Mouse (Mus musculus): ENCODE measurements around the gene Tspo. TPM values are rescaled to one million over a fixed set of nuclear protein-coding genes. Genes with fewer than 3 reads are reported as not detected.

Gene Tspo
- total and polyA plus RNA-seq, 3 experiments: 20.8 to 70.3 (median 42.4) TPM

GRCm38 (mm10) chr15:83527092-83527437 lies 36.3 kb upstream of the Tspo start:
- Histone ChIP-seq H3K27me3 (replicated peaks) (peaks cover 77% of the 10 kb centered on the region), H3K9me3 (replicated peaks; ENCODE audit: low read length) (peaks cover 7% of the 10 kb centered on the region), H3K4me1 (ENCODE audit: control insufficient read depth in 1 of 2, insufficient read depth in 2 of 2) (0 out of 4 replicates have a peak, but pooled peaks cover 0 to 3% of the 10 kb centered on the region in 2 experiments), H3K36me3 (replicated peaks in 1 of 2; ENCODE audit: control insufficient read depth in 1 of 2, insufficient read depth in 1 of 2, low read length in 1 of 2) (no peaks in the 10 kb centered on the region), H3K4me2 (ENCODE audit: insufficient read depth, low read depth, poor library complexity, severe bottlenecking) (no peak overlapping the region), H3K4me3 (replicated peaks in 1 of 3; ENCODE audit: low read depth in 2 of 3, low read length in 2 of 3, poor library complexity in 1 of 3) (no peak overlapping the region), H3K27ac (ENCODE audit: insufficient read depth, low read depth) (no peak overlapping the region), H3K79me2 (replicated peaks; ENCODE audit: control insufficient read depth, extremely low read depth, insufficient read depth, poor library complexity, severe bottlenecking) (no peaks in the 10 kb centered on the region), H3K9ac (ENCODE audit: insufficient read depth, low read depth) (no peak overlapping the region)
- TF ChIP-seq PAX5 (IDR thresholded peaks at IDR 0.05; ENCODE audit: low read length) (no peak), ZNF384 (IDR thresholded peaks at IDR 0.05; ENCODE audit: low read depth, low read length) (no peak), POLR2AphosphoS2 (IDR thresholded peaks at IDR 0.05; ENCODE audit: low read depth, low read length) (no peak), SMC3 (IDR thresholded peaks at IDR 0.05; ENCODE audit: low read depth, low read length) (no peak), ETS1 (conservative IDR thresholded peaks at IDR 0.05; ENCODE audit: low read depth, low read length) (no peak)
- in situ Hi-C loops (cut with MboI; ENCODE audit: low pct_ligation_motif_present, low pct_unique_long_range_greater_than_20kb, low sequenced_read_pairs): no loop called here
- dilution Hi-C loops (cut with MboI; ENCODE audit: extremely low pct_ligation_motif_present, extremely low pct_unique_long_range_greater_than_20kb, low sequenced_read_pairs): no loop called here
- no peak for DNase-seq (ENCODE audit: extremely low read depth)

GRCm38 (mm10) chr15:83527747-83528146 lies 35.6 kb upstream of the Tspo start:
- Histone ChIP-seq H3K9ac (ENCODE audit: insufficient read depth, low read depth) (no peak overlapping the region), H3K79me2 (replicated peaks; ENCODE audit: control insufficient read depth, extremely low read depth, insufficient read depth, poor library complexity, severe bottlenecking) (no peaks in the 10 kb centered on the region), H3K4me3 (replicated peaks in 1 of 3; ENCODE audit: low read depth in 2 of 3, low read length in 2 of 3, poor library complexity in 1 of 3) (no peak overlapping the region), H3K4me1 (ENCODE audit: control insufficient read depth in 1 of 2, insufficient read depth in 2 of 2) (0 out of 4 replicates have a peak, but pooled peaks cover 0 to 3% of the 10 kb centered on the region in 2 experiments), H3K27ac (ENCODE audit: insufficient read depth, low read depth) (no peak overlapping the region), H3K27me3 (replicated peaks) (peaks cover 77% of the 10 kb centered on the region), H3K4me2 (ENCODE audit: insufficient read depth, low read depth, poor library complexity, severe bottlenecking) (no peak overlapping the region), H3K9me3 (replicated peaks; ENCODE audit: low read length) (peaks cover 10% of the 10 kb centered on the region), H3K36me3 (replicated peaks in 1 of 2; ENCODE audit: control insufficient read depth in 1 of 2, insufficient read depth in 1 of 2, low read length in 1 of 2) (no peaks in the 10 kb centered on the region)
- dilution Hi-C loops (cut with MboI; ENCODE audit: extremely low pct_ligation_motif_present, extremely low pct_unique_long_range_greater_than_20kb, low sequenced_read_pairs) (no loop called here), in situ Hi-C loops (cut with MboI; ENCODE audit: low pct_ligation_motif_present, low pct_unique_long_range_greater_than_20kb, low sequenced_read_pairs) (no loop called here)
- TF ChIP-seq E2F4 (IDR thresholded peaks at IDR 0.05; ENCODE audit: insufficient replicate concordance, low read depth, low read length) (no peak), ZKSCAN1 (IDR thresholded peaks at IDR 0.05; ENCODE audit: borderline replicate concordance, low read depth, low read length) (no peak)
- no peak for DNase-seq (ENCODE audit: extremely low read depth)

GRCm38 (mm10) chr15:83528892-83529291 lies 34.5 kb upstream of the Tspo start:
- no peak overlapping the region for H3K4me3 ChIP-seq (replicated peaks in 1 of 3; ENCODE audit: low read depth in 2 of 3, low read length in 2 of 3, poor library complexity in 1 of 3)
- peaks cover 10% of the 10 kb centered on the region for H3K9me3 ChIP-seq (replicated peaks; ENCODE audit: low read length)
- peaks cover 68% of the 10 kb centered on the region for H3K27me3 ChIP-seq (replicated peaks)
- dilution Hi-C loops (cut with MboI; ENCODE audit: extremely low pct_ligation_motif_present, extremely low pct_unique_long_range_greater_than_20kb, low sequenced_read_pairs): no loop called here
- in situ Hi-C loops (cut with MboI; ENCODE audit: low pct_ligation_motif_present, low pct_unique_long_range_greater_than_20kb, low sequenced_read_pairs): no loop called here
- H3K36me3 ChIP-seq (replicated peaks in 1 of 2; ENCODE audit: control insufficient read depth in 1 of 2, insufficient read depth in 1 of 2, low read length in 1 of 2): no peaks in the 10 kb centered on the region
- H3K4me2 ChIP-seq (ENCODE audit: insufficient read depth, low read depth, poor library complexity, severe bottlenecking): no peak overlapping the region
- peaks cover 3 to 7% of the 10 kb centered on the region in 2 experiments; a peak in 3 of 4 replicates for H3K4me1 ChIP-seq (ENCODE audit: control insufficient read depth in 1 of 2, insufficient read depth in 2 of 2)
- DNase-seq (ENCODE audit: extremely low read depth): no peak
- TF ChIP-seq SMC3 (IDR thresholded peaks at IDR 0.05; ENCODE audit: low read depth, low read length) (no peak), MXI1 (IDR thresholded peaks at IDR 0.05; ENCODE audit: low read depth, low read length) (no peak)
- no peaks in the 10 kb centered on the region for H3K79me2 ChIP-seq (replicated peaks; ENCODE audit: control insufficient read depth, extremely low read depth, insufficient read depth, poor library complexity, severe bottlenecking)
- no peak overlapping the region for H3K9ac ChIP-seq (ENCODE audit: insufficient read depth, low read depth)
- H3K27ac ChIP-seq (ENCODE audit: insufficient read depth, low read depth): no peak overlapping the region
